Mouse (Mus musculus) ES-Bruce4 (cell line): ENCODE measurements around the gene Gm29666. TPM values are rescaled to one million over a fixed set of nuclear protein-coding genes. Genes with fewer than 3 reads are reported as not detected.

Experiments
- H3K27ac ChIP-seq: 2 replicates; pipeline ENCODE4 v1.5.1; 2012; ENCODE audit warnings: low read length, inconsistent platforms; ENCODE audit not compliant: insufficient read depth
- H3K27me3 ChIP-seq: 2 replicates; pipeline ENCODE4 v1.6.1; 2012; ENCODE audit warnings: mild to moderate bottlenecking, low read length, inconsistent platforms; ENCODE audit not compliant: control insufficient read depth, poor library complexity, insufficient read depth, severe bottlenecking
- H3K36me3 ChIP-seq: 2 replicates; pipeline ENCODE4 v1.6.1; 2012; ENCODE audit warnings: inconsistent platforms, mild to moderate bottlenecking, low read length, moderate library complexity; ENCODE audit not compliant: control insufficient read depth, poor library complexity, insufficient read depth, severe bottlenecking
- H3K4me1 ChIP-seq: one replicate; pipeline ENCODE4 v1.8.1; 2011; ENCODE audit warnings: low read length; ENCODE audit not compliant: control insufficient read depth, insufficient read depth
- H3K4me3 ChIP-seq: 2 replicates; pipeline ENCODE4 v1.5.1; 2011; ENCODE audit warnings: low read depth, mild to moderate bottlenecking, low read length
- H3K9ac ChIP-seq: 2 replicates; pipeline ENCODE4 v1.6.1; 2012; ENCODE audit warnings: low read depth, mild to moderate bottlenecking, inconsistent platforms; ENCODE audit not compliant: poor library complexity, severe bottlenecking
- H3K9me3 ChIP-seq: replicated peaks from 2 replicates; pipeline ENCODE4 v1.6.1; 2012; ENCODE audit warnings: mild to moderate bottlenecking, low read length, inconsistent platforms; ENCODE audit not compliant: control insufficient read depth, poor library complexity, insufficient read depth, severe bottlenecking
- CTCF ChIP-seq: IDR thresholded peaks from one replicate; pipeline ENCODE4 v1.8.1; 2011; ENCODE audit warnings: low read depth, low read length
- EP300 ChIP-seq: IDR thresholded peaks from 2 replicates; pipeline ENCODE4 v1.6.1; 2011; ENCODE audit warnings: low read depth, low read length; ENCODE audit not compliant: insufficient read depth
- POLR2A ChIP-seq: IDR thresholded peaks from one replicate; pipeline ENCODE4 v1.8.1; 2011; ENCODE audit warnings: low read length; ENCODE audit not compliant: insufficient read depth
- polyA plus RNA-seq: library from polyadenylated mRNA; stranded (reverse); fragments of >200 nt; gene quantifications from 2 replicates; pipeline ENCODE4 v1.2.4, GENCODE M21; 2011; ENCODE audit warnings: low read depth; ENCODE audit not compliant: missing spikeins, insufficient read depth, insufficient read length

The Gm29666 gene
- polyA plus RNA-seq, 1 experiment: 1.1 TPM

DNA sequence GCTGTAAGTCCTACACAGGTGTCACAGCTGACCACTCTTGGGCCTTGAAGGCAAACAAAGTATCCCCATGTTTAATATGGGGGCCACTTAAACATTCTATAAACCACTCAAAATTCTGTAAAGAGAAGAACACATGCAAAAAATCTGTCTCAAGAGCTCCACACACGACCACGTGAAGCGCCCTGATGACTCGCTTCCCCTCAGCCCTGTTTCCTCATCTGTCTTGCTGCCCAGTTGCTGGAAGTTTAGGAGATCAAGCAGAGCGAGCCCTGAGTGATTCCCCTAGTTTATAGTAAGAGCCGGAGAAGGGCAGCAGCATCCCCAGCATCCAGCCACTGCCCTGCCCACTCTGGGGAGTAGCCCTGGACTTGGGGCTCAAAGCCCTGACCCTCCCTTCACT lies 40.1 kb upstream of the Gm29666 start:
- H3K9ac ChIP-seq: no peak overlapping the region
- no peaks in the 10 kb centered on the region for H3K36me3 ChIP-seq
- H3K27ac ChIP-seq: no peak overlapping the region
- no peaks in the 10 kb centered on the region for H3K27me3 ChIP-seq
- H3K4me1 ChIP-seq: no peaks in the 10 kb centered on the region
- H3K9me3 ChIP-seq: no peaks in the 10 kb centered on the region
- TF ChIP-seq POLR2A (no peak), CTCF (no peak), EP300 (no peak)
- no peak overlapping the region for H3K4me3 ChIP-seq

DNA sequence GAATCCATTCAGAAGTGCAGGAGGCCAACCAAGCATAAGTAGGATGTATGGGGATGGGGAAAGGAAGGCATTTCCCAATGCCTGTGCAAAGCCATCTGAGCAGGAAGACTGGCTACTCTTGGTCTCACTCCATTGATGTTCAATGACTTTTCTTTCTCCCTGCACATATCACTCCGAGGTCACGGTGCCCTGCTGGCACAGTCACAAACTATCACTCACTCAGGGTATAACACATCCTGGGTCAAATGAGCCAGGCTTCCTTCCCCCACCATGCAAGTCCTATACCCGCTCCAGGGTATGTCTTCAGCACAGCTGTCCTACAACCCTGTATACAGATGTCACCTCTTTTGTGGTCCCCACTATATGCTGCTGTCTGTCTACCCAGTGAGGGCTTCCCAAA lies 38.5 kb upstream of the Gm29666 start:
- Histone ChIP-seq H3K27me3 (no peaks in the 10 kb centered on the region), H3K4me3 (no peak overlapping the region), H3K27ac (no peak overlapping the region), H3K9me3 (no peaks in the 10 kb centered on the region), H3K4me1 (no peaks in the 10 kb centered on the region), H3K36me3 (no peaks in the 10 kb centered on the region), H3K9ac (no peak overlapping the region)
- TF ChIP-seq POLR2A (no peak), EP300 (no peak), CTCF (no peak)

- Histone ChIP-seq H3K9ac (no peak overlapping the region), H3K4me3 (no peak overlapping the region), H3K27ac (no peak overlapping the region), H3K27me3 (no peaks in the 10 kb centered on the region), H3K36me3 (no peaks in the 10 kb centered on the region), H3K4me1 (no peaks in the 10 kb centered on the region), H3K9me3 (no peaks in the 10 kb centered on the region)
- TF ChIP-seq EP300 (no peak), POLR2A (no peak), CTCF (no peak)
These were observed 38.0 kb upstream of the Gm29666 start for GRCm38 (mm10) chr15:84957851-84958250.

- TF ChIP-seq POLR2A (no peak), CTCF (no peak), EP300 (no peak)
- Histone ChIP-seq H3K4me3 (no peak overlapping the region), H3K27ac (no peak overlapping the region), H3K36me3 (no peaks in the 10 kb centered on the region), H3K27me3 (no peaks in the 10 kb centered on the region), H3K9ac (no peak overlapping the region), H3K4me1 (no peaks in the 10 kb centered on the region), H3K9me3 (no peaks in the 10 kb centered on the region)
These were observed 33.4 kb upstream of the Gm29666 start for GRCm38 (mm10) chr15:84953259-84953658.

DNA sequence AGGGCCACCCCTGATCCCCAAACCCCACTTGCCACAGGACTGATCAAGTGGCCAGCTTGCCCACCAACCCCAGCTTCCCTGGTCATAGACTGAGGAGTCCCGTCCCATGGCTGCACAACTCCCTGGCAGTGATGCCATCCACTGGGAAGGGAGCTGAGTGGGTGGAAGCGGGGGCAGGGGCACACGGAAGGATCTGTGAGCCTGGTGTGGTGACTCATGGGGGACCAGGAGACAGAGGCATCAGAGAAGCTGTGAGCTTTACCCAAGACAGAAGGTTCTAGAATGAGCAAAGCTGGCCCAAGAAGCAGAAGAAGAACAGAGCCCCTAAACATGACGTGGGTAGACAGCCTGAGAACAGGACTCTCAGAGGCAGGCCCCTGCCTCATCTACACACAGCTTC lies 30.2 kb upstream of the Gm29666 start:
- Histone ChIP-seq H3K27me3 (no peaks in the 10 kb centered on the region), H3K9ac (no peak overlapping the region), H3K4me1 (no peaks in the 10 kb centered on the region), H3K4me3 (no peak overlapping the region), H3K9me3 (no peaks in the 10 kb centered on the region), H3K27ac (no peak overlapping the region), H3K36me3 (no peaks in the 10 kb centered on the region)
- no peak for TF ChIP-seq CTCF
- TF ChIP-seq EP300: no peak
- TF ChIP-seq POLR2A: no peak

- Histone ChIP-seq H3K9ac (no peak overlapping the region), H3K27ac (no peak overlapping the region), H3K36me3 (no peaks in the 10 kb centered on the region), H3K4me3 (no peak overlapping the region), H3K27me3 (no peaks in the 10 kb centered on the region), H3K9me3 (no peaks in the 10 kb centered on the region), H3K4me1 (no peaks in the 10 kb centered on the region)
- no peak for TF ChIP-seq CTCF
- no peak for TF ChIP-seq POLR2A
- TF ChIP-seq EP300: no peak
These were observed 29.2 kb upstream of the Gm29666 start for GRCm38 (mm10) chr15:84948990-84949389.
